Mouse (Mus musculus) CH12F3 (cell line): ENCODE results near the gene Pnn.
"Not testable (repeated sequence)": the region's sequence is repeated elsewhere in the genome, so short reads cannot be mapped to it uniquely, and the experiment has no call there.

Source experiments
- in situ Hi-C: fragments of 300-500 bp; cut with MboI; formaldehyde crosslinking; loops from 2 replicates; pipeline ENCODE4 v1.14.3; 2020; ENCODE audit warnings: low sequenced_read_pairs

The Pnn gene

DNA sequence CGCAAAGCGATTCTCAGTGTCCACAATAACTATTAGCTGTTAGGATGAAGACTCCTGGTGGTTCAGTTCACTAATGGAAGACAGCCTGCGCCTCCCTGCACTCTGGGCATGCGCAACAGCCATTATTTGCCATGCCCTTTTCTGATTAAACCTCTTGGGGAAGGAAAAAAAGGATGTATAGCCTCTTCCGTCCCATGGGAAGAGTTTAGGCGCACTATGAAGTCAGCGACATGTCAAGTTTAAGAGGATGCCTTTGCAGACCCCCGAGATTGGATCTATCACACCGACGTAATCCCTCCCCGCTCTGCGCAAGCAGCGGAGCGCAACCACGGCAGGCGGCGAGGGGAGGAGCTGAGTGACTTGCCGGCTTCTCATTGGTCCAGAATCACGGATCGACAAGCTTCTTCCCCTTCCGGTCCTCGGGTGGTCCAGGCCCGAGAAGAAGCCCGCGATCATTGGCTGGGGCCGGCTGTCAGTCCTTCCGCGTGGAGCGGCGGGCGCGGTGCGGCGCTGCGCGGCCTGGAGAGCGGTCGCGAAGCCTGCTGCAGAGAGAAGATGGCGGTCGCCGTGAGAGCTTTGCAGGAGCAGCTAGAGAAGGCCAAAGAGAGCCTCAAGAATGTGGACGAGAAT, at the start of gene Pnn:
Gene Pnn, plus strand, starts transcription at position 437 of the 630 bp plus-strand sequence.
- in situ Hi-C loops = no loop called here

DNA sequence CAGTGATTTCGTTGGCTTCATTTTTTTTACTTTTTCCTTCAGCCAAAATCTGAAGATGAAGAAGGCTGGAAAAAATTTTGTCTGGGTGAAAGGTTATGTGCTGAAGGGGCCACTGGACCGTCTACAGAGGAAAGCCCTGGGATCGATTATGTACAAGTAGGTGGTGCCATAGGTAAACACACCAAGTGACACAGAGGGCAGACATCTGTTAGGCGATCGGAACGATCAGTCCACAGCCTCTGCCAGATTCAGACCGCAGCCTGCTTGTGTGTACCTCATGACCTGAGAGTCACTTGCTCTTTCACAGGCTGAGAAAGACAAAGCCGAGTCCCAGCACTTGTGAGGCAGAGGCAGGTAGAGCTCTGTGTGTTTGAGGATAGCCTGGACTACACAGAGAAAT, 48.7 kb upstream of the Pnn start:
- in situ Hi-C loops = no loop called here

DNA sequence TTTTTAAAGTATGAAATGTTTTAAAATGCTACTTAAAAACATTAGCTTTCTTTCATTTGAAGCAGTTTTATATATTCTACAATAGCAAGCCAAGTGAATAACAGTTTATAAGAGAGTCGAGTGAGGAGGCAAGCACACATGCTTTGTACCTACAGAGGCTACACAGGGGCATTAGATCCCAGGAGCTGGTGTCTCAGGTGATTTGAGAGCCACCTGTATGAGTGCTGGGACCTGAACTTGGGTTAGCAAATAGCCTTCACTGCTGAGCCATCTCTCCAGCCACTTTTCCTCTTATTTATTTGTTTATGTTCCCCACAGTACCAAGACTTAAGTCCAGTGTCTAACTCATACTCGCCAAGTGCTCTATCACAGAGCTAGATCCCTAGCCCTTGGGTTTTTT, 46.8 kb upstream of the Pnn start:
- in situ Hi-C loops = no loop called here

DNA sequence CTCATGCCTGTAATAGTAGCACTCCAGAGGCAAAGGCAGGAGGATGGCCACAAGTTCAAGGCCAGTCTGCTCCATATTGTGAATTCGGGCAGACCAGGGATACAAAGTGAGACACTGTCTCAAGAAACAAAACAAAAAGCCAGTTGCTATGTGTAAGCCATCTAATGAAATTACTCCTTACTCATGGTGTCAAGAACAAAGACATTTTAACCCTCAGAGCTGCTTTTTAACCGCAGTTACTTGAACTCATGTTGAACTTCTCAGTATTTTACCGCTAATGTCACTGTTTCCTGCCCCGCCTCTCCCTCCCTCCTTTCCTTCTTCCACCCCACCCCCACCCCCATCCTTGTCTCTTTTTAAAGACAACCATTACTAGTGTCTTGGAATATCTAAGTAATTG, 45.4 kb upstream of the Pnn start:
- in situ Hi-C loops = no loop called here

- in situ Hi-C loops = no loop called here
Observed at GRCm38 (mm10) chr12:59032101-59032500, 34.6 kb upstream of the Pnn start.

DNA sequence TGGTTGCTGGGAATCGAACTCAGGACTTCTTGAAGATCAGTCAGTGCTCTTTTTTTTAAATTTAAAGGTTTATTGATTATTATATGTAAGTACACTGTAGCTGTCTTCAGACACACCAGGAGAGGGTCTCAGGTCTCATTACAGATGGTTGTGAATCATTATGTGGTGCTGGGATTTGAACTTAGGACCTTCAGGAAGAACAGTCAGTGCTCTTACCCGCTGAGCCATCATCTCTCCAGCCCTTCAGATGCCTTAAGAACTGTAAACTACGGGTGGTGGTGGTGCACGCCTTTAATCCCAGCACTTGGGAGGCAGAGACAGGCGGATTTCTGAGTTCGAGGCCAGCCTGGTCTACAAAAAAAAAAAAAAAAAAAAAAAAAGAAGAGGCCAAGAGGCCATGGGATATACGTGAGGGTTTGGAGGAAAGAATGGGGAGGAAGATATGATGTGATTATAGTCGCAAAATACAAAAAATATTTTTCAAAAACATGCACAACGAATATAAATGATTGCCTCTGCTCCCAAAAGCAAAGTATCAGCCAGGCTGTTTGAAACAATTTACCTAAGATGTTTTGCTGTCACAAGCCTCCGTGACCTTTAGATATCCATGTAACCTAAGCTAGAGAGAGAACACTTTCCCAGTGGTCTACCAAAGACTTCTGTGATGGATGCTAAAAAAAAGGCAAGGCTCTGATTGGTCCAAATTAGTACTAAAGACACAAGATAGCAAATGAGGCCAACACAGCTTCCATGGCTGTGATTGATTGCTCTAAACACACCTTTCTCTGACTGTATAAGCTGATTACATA, 27.3 kb upstream of the Pnn start:
- in situ Hi-C loops = no loop called here

DNA sequence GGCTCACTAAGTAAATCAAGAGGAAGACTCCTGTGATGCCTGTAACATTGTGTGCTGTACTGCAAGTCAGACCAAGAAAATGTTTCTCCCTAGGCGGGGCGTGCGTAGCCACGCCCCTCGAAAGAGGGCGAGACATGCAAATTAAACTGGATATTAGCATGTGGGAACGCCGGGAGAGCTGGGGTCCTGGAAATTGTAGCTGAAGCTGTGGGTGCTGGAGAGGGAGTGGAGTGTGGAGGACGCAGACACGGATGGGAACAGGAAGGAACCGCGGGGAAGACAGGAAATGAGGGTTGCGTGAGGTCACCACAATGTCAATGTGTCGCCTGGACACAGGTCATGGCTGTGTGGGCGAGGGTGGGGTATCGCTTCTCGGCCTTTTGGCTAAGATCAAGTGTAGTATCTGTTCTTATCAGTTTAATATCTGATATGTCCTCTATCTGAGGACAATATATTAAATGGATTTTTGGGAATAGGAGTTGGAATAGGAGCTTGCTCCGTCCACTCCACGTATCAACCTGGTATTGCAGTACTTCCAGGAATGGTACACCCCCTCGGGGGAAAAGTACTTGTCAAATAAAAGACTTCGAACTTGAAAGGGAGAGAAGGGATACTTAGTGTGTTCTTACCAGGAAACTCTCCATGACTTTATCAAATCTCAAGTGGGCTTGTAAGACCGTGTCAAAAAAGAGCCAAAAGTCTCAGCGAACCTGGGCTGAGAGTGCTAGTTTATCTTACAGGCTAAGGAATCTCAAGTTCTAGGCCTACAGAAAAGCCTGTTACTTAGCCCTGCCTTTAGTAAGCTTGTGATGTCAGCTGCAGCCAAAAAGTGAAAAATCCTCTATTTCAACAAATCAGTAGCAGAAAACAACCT, 26.5 kb upstream of the Pnn start:
- in situ Hi-C loops = no loop called here

GRCm38 (mm10) chr12:59040851-59041250, 25.8 kb upstream of the Pnn start:
- in situ Hi-C loops = no loop called here

GRCm38 (mm10) chr12:59052470-59052869, 14.2 kb upstream of the Pnn start:
- in situ Hi-C loops = no loop called here

GRCm38 (mm10) chr12:59053166-59053565, 13.5 kb upstream of the Pnn start:
- in situ Hi-C loops = no loop called here

DNA sequence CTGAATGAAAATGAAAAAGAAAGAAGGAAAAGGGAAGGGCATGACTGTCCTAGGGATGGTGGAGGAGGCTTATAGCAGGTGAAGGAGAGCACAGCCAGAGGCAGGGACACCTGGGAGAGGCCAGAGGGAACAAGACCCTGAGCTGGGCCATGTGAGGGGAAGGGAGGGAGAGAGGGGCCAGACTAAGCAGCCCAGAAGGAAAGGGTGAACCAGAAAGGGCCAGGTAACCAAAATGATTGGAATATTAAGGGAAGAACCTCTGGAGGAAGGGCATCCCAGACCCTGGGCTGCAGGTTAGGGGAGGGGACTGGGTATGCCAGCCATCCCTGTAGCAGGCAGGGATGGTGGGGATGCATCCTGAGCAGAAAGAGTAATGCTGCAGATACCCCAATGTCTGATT, 12.7 kb upstream of the Pnn start:
- in situ Hi-C loops = no loop called here

GRCm38 (mm10) chr12:59055196-59055850, 11.4 kb upstream of the Pnn start:
- in situ Hi-C loops = no loop called here

GRCm38 (mm10) chr12:59056222-59056621, 10.5 kb upstream of the Pnn start:
- in situ Hi-C loops = no loop called here

GRCm38 (mm10) chr12:59058242-59058641, 8.4 kb upstream of the Pnn start:
- in situ Hi-C loops = not testable (repeated sequence)

DNA sequence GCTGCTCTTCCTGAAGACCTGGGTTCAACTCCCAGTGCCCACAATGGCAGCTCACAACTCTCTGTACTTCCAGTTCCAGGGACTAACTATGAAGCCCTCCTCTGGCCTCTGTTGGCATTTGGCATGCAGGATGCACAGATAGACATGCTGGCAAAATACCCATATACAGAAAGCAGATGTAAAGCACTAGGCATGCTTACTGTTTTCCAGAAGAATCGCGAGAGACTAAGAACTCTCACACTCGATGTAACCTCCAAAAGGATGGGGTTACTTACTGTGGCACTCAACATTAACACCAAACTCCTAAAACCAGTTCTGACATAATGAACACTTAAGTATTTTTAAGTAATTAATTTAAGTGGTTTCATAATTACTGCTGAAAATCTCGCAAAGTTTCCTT, 6.4 kb upstream of the Pnn start:
- in situ Hi-C loops = no loop called here

DNA sequence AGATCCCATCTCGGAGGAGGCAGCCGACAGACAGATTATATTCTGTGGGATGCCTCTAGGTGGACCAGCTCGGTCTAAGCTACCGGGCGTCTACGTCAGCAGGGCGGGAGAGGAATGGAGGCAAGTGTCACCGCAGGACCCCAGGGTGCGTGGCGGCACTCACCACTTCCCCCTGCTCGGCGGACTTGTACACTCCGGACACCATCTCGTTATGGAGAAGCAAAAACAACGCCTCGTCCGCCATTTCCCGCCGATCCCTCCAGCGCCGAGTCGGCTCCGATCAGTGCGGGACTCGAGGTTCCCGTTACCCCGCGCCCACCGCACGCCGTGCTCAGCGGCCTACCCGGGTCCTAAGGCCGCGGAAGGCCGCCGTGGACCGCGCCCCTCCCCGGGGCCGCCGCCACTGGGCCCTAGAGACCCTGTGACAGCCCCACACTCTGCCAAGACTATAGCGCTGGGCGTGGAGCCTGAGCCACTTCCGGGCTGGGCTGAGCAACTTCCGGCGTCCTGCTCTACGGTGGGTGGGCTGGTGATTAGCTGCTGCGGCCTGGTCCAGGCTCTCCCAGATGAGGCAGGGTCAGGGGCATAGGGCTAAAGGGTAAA, 5.6 kb upstream of the Pnn start, which contains the start of gene Trappc6b:
Gene Trappc6b, minus strand, starts transcription at position 480 of the 603 bp plus-strand sequence.
- in situ Hi-C loops = no loop called here

- in situ Hi-C loops = no loop called here
Observed at GRCm38 (mm10) chr12:59064837-59065236, 1.8 kb upstream of the Pnn start.

DNA sequence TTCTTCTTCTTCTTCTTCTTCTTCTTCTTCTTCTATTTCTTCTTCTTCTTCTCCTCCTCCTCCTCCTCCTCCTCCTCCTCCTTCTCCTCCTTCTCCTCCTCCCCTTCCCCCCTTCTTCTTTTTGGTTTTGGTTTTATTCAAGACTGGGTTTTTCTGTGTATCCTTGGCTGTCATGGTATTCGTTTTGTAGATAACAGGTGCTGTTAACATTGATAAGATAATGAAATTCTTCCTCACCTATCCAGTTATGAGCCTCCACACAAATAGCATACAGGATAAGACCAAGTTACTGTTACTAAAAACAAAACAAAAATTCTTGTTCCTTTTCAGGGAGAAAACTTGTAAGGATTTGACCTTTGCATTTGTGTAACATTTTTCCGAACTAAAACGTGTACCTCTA, 908 bp upstream of the Pnn start:
- in situ Hi-C loops = no loop called here

DNA sequence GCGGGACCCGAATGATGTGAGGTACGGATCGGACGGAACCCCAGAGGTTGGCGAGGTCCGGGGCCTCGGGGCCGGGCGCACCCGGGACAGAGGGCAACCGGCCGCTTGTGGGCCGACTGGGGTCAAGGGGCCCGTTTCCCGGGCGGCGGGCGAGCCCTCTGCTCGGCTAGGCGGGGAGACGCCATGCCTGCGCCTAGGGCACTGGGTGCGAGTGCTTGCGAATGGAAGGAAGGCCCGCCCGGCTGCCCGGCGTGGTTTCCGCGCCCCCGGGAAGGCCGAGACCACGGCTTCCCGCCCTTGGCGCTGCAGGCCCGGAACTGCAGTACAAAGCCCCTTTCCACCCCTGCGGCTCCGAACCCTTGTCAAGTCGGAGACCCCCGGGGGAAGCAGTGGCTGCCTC, 411 bp downstream of the Pnn start:
- in situ Hi-C loops = no loop called here

DNA sequence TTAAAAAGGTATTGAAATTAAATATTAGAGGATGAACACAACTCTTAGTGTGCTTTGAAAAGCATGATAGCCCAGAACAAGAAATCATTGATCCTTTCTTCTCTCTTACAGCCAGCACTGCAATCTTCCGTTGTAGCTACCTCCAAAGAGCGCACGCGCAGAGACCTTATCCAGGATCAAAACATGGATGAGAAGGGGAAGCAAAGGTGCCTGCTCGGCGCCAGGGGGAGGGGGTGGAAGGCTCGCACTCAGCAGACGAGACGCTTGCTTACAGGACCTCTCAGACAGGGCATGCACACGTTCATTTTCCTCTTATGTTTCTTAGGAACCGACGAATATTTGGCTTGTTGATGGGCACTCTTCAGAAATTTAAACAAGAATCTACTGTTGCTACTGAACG, 2.1 kb downstream of the Pnn start:
- in situ Hi-C loops = no loop called here

DNA sequence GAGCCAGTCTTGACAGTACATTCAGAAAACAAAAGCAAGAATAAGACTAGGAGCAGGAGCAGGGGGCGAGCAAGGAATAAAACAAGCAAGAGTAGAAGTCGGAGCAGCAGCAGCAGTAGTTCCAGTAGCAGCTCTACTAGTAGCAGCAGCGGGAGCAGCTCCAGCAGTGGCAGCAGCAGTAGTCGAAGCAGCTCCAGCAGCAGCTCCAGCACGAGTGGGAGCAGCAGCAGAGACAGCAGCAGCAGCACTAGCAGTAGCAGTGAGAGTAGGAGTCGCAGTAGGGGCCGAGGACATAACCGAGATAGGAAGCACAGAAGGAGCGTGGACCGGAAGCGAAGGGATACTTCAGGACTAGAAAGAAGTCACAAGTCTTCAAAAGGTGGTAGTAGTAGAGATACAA, 5.6 kb downstream of the Pnn start:
- in situ Hi-C loops = no loop called here
